Mouse (Mus musculus) spleen, postnatal 4 days (tissue): Measurements from ENCODE around the gene Fkbp5.

ENCODE experiments used
- DNase-seq, 2 experiments: peaks; one replicate each; pipeline ENCODE4 v3.0.0; 2022; ENCODE audit warnings: low spot score in 2 of 2

The Fkbp5 gene

GRCm38 (mm10) chr17:28504182-28504581 lies 13.1 kb downstream of the Fkbp5 start:
- no peak for DNase-seq

- no peak for DNase-seq
These were observed 15.0 kb downstream of the Fkbp5 start for GRCm38 (mm10) chr17:28502196-28502821.

DNA sequence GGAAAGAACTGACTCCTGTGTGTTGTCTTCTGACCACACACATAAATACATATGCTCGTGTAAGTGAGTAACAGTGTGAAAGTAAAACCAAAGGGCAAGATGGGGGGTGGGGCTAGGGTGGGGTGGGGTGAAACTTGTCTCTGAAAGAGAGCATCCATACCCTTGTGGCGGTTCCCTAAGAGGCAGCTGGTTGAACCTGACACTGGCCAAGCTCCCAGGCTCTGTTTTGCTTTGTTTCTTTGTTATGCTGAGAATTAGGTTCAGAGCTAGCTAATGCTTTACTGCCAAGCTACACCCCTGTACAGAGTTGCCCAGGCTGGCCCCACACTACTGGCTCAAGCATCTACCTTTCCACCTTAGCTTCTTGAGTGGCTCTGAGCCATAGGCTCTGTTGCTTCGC lies 16.9 kb downstream of the Fkbp5 start:
- DNase-seq, result no peak

DNA sequence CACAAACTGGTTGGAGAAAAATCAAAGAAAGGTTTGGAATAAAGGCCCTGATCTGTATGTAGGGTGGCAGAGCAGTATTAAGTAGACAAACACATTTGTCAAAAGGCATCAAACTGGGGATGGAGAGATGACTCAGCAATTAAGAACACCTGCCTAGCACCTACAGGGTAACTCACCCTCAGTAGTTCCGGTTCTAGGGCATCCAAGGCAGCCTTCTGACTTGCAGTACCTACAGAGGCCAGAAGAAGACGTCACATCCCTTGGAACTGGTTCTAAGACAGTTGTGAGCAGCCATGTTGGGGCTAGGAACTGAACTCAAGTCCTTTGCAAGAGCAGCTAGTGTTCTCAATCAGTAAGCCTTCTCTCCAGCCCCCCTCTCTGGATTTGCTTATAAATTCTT lies 18.1 kb downstream of the Fkbp5 start:
- no peak for DNase-seq

DNA sequence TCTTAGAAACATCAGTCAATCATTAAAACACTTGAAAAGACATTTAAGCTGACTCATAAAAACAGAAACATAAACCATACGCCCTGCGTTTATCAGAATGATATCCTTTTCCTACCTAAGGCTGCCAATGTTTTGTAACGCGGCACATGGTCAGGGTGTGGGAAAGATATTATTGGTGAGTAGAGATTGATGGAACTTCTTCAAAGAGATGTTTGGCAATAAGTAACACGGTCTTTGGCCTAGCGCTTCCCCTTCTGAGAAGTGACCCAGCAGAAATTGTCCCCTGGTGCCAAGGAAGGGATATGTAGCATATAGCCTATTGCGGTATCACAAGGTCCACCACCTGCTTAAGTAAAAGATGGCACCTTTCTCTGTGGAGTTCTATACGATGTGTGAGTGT lies 21.5 kb downstream of the Fkbp5 start:
- DNase-seq, result no peak

DNA sequence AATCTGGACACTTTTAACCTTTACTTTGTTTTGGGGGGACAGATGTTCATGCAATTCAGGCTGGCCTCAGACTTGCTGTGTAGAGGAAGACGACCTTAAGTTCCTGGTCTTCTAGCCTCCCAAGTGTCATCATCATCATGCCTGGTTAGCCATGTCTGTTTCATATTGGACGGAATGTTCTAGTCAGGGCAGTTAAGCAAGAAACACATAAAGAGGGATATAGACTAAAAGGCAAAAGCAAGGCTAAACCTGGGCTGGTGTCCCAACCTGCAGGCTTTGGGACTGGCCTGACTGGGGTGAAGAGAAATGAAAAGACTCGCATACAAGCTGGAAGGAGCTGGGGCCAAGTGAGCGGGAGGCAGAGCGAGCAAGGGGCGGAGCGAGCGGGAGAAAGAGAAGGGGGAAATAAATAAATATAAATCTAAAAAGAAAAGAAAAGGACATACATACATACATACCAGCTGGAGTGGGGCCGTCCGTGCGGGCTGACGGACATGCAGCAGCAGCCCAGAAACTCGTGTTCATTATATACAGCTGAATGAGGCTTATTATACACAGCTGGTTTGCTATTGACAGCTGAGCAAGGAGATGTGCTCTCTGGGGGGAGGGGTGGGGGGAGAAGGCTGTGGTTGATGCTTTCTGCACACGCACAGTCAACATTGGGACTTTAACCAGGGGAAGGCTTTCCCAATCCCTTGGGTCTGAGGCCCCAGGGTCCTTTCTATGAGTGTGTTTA lies 26.1 kb downstream of the Fkbp5 start:
- DNase-seq, result no peak

GRCm38 (mm10) chr17:28488258-28489013 lies 28.9 kb downstream of the Fkbp5 start:
- DNase-seq, result no peak

DNA sequence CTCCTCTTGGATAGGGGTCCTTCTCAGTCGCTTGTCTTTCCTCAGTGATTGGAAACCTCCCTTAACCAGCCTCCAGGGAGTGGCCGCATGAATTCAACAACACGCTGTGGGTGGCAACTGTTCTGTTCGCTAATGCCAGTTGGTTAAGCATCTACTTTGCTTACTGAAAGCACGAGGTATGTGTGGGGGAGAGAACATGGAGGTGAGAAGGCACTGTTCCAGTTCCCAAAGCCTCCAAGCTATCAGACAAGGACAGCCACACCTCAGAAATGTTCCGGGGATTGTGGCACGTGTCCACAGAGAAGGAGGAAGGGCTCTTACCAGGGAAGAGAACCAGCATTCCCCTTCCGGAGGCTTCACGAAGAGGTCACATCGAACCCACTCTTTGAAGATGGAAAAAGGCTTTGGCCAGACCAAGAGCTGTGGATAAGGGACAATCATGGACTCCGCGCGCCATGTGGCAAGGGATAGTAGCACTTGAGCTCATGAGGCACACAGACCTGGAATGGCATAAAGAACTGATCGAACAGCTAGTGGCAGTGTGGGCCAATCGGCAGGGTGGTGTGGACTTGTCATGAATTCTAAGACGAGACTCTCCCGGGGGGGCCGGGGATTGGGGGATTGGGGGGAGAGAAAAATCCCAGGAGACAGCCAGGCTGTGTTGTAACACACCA lies 29.6 kb downstream of the Fkbp5 start:
- no peak for DNase-seq

DNA sequence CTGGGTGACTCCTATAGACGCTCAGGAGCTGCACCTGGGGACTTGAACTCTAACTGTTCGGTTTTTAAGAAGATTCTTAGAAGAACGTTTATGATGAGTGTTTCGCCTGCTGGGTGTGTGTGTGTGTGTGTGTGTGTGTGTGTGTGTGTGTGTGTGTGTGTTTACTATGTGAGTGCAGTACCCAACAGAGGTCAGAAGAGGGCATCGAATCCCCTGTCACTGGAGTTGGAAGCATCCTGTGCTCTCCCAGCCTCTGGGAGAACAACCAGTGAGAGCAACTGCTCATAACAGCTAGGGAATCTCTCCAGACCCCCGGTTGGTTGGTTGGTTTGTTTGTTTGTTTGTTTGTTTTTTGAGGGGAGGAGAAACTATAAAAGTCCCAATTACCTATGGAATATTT lies 30.6 kb downstream of the Fkbp5 start:
- DNase-seq, result no peak

- DNase-seq, result peak; percentile 97 to 98
These were observed 31.3 kb downstream of the Fkbp5 start for GRCm38 (mm10) chr17:28485977-28486400.

- DNase-seq, result peak; percentile 45 to 80
These were observed 31.8 kb downstream of the Fkbp5 start for GRCm38 (mm10) chr17:28485446-28485948.

DNA sequence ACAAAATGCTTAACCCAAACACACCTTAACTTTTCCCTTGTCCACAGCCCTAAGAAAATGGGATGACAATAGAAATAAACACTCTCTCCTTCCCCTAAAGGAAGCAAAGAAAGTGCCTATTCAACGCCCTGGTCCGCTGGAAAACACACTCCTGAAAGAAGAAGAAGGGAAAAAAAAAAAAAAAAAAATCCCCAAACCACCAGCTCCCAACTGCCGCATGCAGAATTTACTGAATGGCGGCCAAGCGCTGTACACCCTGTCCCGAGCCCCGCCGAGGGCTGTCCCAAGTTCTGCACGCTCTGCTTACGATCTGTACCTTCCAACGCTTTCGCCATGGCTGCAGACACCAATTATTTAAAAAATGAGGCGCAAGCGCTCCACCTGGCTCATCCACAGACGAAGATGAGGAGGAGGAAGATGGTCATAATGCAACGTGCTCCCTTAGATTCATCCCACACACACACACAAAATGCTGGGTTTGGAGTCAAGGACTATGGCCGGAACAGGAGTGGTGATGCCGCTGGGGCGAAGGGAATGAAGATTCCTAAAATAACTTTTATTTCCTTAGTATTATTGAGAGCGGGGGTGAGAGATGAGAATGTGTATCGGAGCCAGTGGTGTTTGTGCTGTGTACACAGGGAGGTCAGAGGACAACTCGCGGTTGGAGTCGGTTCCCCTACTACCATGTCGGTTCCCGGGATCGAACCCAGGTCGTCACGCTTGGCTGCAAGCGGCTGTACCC lies 32.5 kb downstream of the Fkbp5 start:
- peak in 1 of 2 experiments; percentile 51 for DNase-seq

DNA sequence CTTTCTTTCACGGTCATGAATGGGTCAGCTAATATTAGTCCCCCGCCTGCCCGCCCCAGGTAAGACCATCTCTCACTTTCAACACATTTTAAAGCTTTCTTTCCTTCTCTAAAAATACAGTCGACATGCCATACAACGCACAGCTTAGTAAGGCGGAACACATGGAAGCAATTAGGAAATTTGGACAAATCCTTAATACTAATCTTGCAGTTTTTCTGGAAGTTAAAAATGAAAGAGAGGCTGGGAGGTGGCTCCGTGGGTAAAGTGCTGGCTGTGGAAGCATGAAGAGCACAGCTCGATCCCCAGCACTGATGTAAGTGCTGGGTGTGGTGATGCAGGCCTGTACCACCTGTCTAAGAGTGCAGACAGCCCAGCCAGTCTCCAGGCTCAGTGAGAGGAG lies 39.9 kb downstream of the Fkbp5 start:
- no peak for DNase-seq

DNA sequence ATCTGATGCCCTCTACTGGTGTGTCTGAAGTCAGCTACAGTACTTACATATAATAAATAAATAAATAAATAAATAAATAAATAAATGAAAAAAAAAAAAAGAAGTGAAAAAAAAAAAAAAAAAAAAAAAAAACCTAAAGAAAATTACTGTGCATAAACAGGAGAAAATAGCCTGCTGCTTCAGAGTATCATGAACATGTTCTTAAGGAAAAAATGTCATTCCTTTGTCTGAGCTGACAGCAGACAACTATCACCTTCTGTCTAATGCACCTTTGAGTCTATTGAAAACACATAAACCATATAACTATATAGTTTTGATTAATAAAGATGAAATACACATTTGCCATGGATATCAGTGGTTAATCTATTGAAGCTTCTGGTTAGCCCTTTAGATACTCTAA lies 40.9 kb downstream of the Fkbp5 start:
- no peak for DNase-seq

DNA sequence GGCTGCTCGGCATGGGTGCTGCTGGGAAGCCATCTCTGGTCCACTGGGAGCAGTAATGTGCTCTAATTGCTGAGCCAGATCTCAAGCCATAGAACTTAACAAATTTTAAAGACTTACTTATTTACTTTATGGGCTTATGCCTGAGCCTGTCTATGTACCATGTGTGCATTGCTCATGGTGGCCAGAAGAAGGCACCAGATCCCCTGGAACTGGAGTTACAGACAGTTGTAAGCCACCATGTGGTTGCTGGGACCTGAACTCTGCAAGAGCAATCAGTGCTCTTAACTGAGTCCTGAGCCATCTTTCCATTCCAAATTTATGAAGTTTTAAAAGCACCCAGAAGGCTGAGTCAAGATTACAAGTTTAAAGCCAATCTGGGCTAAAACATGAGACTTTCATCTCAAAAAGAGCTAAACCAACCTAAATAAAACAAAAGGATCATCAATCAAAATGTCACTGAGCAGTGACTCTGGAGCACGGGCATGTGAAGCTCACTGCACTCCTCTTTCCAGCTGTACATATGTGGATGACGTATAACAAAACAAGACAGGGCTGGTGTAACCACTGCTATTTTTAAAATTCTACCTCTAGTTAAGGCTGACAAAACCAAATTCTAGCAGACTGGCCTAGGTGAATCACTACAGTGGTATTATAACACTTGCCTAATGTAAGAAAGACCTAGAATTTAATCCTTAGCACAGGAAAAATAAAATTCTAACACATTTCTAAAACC lies 41.6 kb downstream of the Fkbp5 start:
- no peak for DNase-seq

GRCm38 (mm10) chr17:28472696-28473095 lies 44.6 kb downstream of the Fkbp5 start:
- no peak for DNase-seq

DNA sequence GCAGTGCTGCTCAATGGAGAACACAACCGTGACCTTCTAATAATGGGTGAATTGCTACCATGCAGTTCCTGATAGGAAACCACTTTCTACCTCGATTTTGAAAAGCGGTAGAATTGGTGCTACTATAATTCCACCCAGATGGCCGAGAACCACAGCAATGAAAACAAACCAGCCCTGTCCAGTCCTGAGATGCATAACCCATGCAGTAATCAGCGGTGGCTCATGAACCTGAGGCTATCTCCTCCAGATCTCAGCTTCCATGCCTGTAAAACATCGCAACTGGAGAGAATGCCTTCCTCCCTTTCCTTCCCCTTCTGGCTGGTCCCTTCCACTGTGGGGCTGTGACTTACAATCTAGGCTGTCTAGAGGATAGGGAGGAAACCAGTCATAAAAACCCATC lies 46.5 kb downstream of the Fkbp5 start:
- no peak for DNase-seq

GRCm38 (mm10) chr17:28467749-28468148 lies 49.6 kb downstream of the Fkbp5 start:
- no peak for DNase-seq

DNA sequence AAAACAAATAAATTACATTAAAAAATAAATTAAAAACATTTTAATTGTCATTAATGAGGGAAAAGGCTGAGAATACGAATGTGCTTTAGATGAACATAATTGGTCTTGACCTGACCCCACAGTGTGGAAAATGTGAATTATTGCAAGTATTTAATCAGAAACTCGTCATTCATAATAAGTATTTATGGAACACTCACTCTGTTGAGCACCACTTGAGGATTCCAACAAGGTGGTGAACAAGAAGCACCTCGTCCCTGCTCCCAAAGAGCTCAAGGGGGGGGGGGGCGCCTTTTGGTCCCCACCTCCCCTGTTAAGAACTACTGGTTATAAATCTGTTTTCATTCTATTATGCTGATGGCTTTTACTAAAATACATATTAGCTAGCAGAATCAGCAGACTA lies 51.4 kb downstream of the Fkbp5 start:
- no peak for DNase-seq

DNA sequence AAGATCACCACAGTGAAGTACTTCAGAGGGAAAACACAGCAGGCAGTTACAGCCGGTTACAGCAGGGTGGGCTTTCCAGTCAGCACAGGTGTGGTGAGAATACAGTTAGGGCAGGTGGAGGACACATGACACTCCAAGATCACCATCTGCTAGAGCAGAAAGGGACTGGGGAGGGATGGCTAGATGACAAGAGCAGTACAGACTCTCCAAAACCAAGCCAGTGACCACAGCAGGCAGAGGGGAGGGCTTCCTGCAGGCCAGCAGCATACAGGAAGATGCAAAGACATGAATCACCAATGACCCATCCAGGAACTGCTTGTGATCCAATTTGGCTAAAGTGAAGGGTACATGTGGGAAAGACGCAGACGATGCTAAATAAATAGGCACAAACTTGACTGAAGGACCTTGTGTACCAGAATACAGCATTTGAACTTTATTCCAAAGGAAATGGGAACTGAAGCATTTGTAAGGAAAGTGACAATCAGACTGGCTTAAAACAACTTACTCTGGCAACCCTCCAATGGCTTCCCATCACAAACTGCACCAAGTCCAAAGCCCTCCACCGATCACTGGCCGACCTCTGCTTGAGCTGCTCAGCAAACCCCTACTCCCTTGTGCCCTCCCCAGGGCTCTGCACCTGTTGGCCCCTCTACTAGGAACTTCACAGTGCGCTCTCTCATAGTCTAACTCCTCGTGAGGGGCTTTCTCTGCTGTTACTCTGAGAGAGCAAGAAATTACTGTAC lies 53.5 kb downstream of the Fkbp5 start:
- DNase-seq, result no peak
